Mouse (Mus musculus) intestine, postnatal 0 days (tissue): ENCODE results near the gene Lgals8. TPM values are rescaled to one million over a fixed set of nuclear protein-coding genes. Genes with fewer than 3 reads are reported as not detected.

Source experiments
- ATAC-seq: fragments of 200-750 bp; cut with Nextera tagmentation; 2 replicates; pipeline ENCODE4 v1.8.0; 2017; ENCODE audit warnings: mild to moderate bottlenecking, moderate TSS enrichment, moderate library complexity
- H3K27ac ChIP-seq: fragments of 300-500 bp; sonication (generic); 2 replicates; pipeline ENCODE4 v1.5.1; 2014; ENCODE audit warnings: mild to moderate bottlenecking, low read depth, low read length, moderate library complexity
- H3K27me3 ChIP-seq: fragments of 300-500 bp; sonication (generic); replicated peaks from 2 replicates; pipeline ENCODE4 v1.6.1; 2014; ENCODE audit warnings: low read length, mixed read lengths; ENCODE audit not compliant: control insufficient read depth, insufficient read depth
- H3K36me3 ChIP-seq: fragments of 300-500 bp; sonication (generic); 2 replicates; pipeline ENCODE4 v1.6.1; 2014; ENCODE audit warnings: mild to moderate bottlenecking, moderate library complexity; ENCODE audit not compliant: control insufficient read depth, insufficient read depth
- H3K4me1 ChIP-seq: fragments of 300-500 bp; sonication (generic); replicated peaks from 2 replicates; pipeline ENCODE4 v1.6.1; 2014; ENCODE audit warnings: antibody characterized with exemption, low read length, mixed read lengths; ENCODE audit not compliant: control insufficient read depth, insufficient read depth
- H3K4me2 ChIP-seq: fragments of 300-500 bp; sonication (generic); replicated peaks from 2 replicates; pipeline ENCODE4 v1.6.1; 2014; ENCODE audit warnings: low read depth, mild to moderate bottlenecking, moderate library complexity
- H3K4me3 ChIP-seq: fragments of 300-500 bp; sonication (generic); 2 replicates; pipeline ENCODE4 v1.5.1; 2014; ENCODE audit warnings: low read depth, low read length
- H3K9ac ChIP-seq: fragments of 300-500 bp; sonication (generic); 2 replicates; pipeline ENCODE4 v1.6.1; 2014; ENCODE audit warnings: mild to moderate bottlenecking, low read depth, low read length
- H3K9me3 ChIP-seq: fragments of 300-500 bp; sonication (generic); 2 replicates; pipeline ENCODE4 v1.6.1; 2016; ENCODE audit warnings: mixed run types; ENCODE audit not compliant: control insufficient read depth
- CTCF ChIP-seq: sonication (generic); IDR thresholded peaks from 2 replicates; pipeline ENCODE4 v1.5.1; 2016; ENCODE audit warnings: low read depth, mild to moderate bottlenecking, control low read depth, antibody characterized with exemption, moderate library complexity
- WGBS: fragments of 180-500 bp; shearing (Covaris S2); extraction: QIAGEN DNeasy Blood & Tissue Kit; methylation state at CpG from one replicate; pipeline ENCODE4 v1.1.7; 2014; 5-methylcytosine and 5-hydroxymethylcytosine counted together
- polyA plus RNA-seq: library from polyadenylated mRNA; unstranded; fragments of >200 nt; fragmentation: Nextera tagmentation; extraction: Ambion mirVana; gene quantifications from 2 replicates; pipeline ENCODE4 v1.2.1, GENCODE M21; 2015

Gene Lgals8
- 53.2 and 55.6 TPM in 2 replicates for polyA plus RNA-seq

DNA sequence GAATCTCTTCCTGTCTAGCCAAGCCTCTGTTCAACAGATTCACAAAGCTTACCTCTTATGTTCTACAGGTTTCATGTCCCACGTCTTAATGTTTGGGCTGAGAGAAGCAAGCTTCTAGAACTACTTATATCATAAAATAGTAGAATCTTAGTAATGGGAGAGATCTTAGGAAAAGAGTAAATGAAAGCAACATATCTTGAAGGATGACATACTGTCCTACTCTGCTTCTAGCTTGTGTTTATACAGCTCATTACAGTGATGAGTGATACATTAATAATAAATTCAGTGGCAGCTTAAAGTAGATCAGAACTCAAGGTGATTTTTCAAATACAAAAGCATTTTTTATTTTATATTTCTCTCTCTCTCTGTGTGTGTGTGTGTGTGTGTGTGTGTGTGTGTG, at the start of gene Lgals8:
Gene Lgals8 (minus strand): TSS at position 101 of the 400 bp plus-strand sequence.
- H3K27ac ChIP-seq: no peak within 1 kb of the TSS
- 89% methylated on average over 1 of the region's 1 CpGs for WGBS
- ATAC-seq: no peak
- no peaks in the 10 kb centered on the region for H3K9me3 ChIP-seq
- no peak within 1 kb of the TSS for H3K4me2 ChIP-seq
- no peak for TF ChIP-seq CTCF
- H3K27me3 ChIP-seq: no peaks in the 10 kb centered on the region
- no peaks in the 10 kb centered on the region for H3K36me3 ChIP-seq
- H3K4me1 ChIP-seq: no peaks in the 10 kb centered on the region
- no peak within 1 kb of the TSS for H3K9ac ChIP-seq
- H3K4me3 ChIP-seq: no peak within 1 kb of the TSS

DNA sequence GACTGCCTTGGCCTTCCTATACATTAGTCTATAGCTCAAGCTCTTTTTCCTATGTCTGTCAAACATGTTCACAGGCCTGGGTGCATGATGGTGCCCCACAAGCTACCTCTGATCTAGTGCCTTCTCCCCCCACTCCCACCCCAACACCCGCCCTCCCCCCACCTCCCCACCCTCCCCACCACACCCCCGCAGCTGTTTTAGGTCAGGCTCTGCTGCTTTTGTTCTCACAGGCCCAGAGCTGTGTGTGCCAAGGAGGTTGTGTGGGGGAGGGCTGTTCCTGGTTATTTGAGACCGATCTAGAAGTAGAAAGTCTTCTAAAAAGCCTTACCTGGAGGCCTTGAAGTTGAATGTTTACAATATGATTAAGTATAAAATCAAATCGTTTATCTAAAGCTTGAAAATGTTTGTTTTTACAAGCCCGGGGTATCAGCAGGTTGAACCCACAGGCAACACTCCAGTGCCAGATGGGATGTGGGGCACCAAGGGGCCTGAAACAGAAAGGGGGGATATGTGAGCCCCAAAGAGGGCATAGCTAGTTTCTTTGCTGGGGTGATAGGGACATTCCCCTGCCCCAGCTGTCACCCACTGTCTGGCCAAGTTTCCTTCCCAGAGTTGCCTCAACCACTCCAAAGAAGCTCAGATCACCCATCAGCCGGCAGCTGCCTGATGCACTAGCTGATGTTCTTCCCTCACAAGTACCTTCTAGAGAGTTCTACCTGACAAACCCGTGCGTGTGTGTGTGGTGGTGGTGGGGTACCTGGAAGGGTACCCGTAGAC, 46.6 kb upstream of the Lgals8 start:
- TF ChIP-seq CTCF: no peak
- no peaks in the 10 kb centered on the region for H3K4me1 ChIP-seq
- no peak overlapping the region for H3K4me3 ChIP-seq
- H3K9me3 ChIP-seq: no peaks in the 10 kb centered on the region
- H3K9ac ChIP-seq: no peak overlapping the region
- H3K27ac ChIP-seq: no peak overlapping the region
- 55% methylated on average over 9 of the region's 9 CpGs for WGBS
- no peaks in the 10 kb centered on the region for H3K27me3 ChIP-seq
- no peaks in the 10 kb centered on the region for H3K36me3 ChIP-seq
- no peak overlapping the region for H3K4me2 ChIP-seq
- no peak for ATAC-seq

DNA sequence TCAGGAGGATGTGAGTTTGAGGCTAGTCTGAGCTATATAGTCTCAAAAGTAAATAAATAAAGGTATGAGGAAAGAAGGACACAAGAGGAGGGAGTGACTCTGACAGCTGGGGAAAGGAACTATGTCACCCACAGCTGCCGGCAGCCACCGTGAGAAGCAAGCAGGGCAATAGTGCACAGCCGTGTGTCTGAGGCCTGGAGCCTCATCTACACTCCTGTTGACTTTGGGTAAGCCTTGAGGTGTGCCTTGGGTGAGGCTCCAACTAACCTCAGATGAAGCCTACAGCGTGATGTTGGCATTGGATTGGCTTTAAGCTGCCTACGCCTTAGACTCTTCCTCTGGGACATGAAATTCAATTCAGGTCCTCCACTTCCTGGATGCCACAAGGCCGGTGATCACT, 45.3 kb upstream of the Lgals8 start:
- H3K36me3 ChIP-seq: no peaks in the 10 kb centered on the region
- 67% methylated on average over 6 of the region's 6 CpGs for WGBS
- H3K9ac ChIP-seq: no peak overlapping the region
- TF ChIP-seq CTCF: no peak
- no peaks in the 10 kb centered on the region for H3K27me3 ChIP-seq
- H3K4me3 ChIP-seq: no peak overlapping the region
- ATAC-seq: no peak; the same call in 1 of the 2 replicates
- H3K4me1 ChIP-seq: no peaks in the 10 kb centered on the region
- H3K4me2 ChIP-seq: no peak overlapping the region
- no peaks in the 10 kb centered on the region for H3K9me3 ChIP-seq
- H3K27ac ChIP-seq: no peak overlapping the region

DNA sequence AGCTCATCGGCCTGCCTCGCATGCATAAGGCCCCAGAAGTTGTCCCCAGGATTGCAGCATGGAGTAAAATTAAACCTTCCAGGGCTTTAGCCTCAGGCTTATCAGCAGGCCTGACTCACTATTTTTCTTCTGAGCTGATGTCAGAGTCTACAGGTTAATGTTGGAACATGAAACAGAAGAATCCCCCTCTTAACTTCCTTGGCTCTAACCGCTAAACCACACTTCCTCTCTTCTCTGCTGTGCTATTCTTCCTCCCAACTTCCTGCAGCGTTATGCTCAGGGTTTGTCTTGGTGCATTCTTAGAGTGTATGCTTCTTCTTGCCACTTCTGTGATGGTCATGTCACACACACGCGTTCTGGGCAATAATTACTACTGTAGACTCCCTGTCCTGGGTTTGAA, 42.7 kb upstream of the Lgals8 start:
- no peak overlapping the region for H3K4me3 ChIP-seq
- ATAC-seq: no peak
- no peak for TF ChIP-seq CTCF
- no peak overlapping the region for H3K4me2 ChIP-seq
- WGBS: 84% methylated on average over 6 of the region's 6 CpGs
- no peaks in the 10 kb centered on the region for H3K4me1 ChIP-seq
- no peak overlapping the region for H3K9ac ChIP-seq
- H3K9me3 ChIP-seq: no peaks in the 10 kb centered on the region
- H3K36me3 ChIP-seq: no peaks in the 10 kb centered on the region
- no peaks in the 10 kb centered on the region for H3K27me3 ChIP-seq
- H3K27ac ChIP-seq: no peak overlapping the region

DNA sequence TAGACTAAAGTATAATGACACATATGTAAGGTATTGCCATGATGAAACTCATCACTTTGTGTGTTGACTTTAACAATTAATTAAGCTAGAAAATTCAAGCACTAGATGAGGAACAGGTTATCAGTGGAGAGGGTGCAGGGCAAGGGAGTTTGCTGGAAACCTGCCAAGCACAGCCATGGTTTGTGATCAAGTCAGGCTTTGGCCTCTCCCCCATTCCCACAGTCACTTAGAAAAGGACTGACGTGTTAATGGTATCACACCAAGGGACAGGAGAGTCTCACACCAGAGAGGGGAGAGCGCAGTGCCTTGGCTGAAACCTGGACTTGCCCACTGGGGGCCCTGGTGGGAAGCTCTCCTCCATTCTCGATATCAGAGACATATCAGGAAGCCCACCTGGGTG, 40.6 kb upstream of the Lgals8 start:
- Histone ChIP-seq H3K9me3 (no peaks in the 10 kb centered on the region), H3K27ac (no peak overlapping the region), H3K4me1 (no peaks in the 10 kb centered on the region), H3K27me3 (no peaks in the 10 kb centered on the region), H3K4me3 (no peak overlapping the region), H3K36me3 (no peaks in the 10 kb centered on the region), H3K4me2 (no peak overlapping the region), H3K9ac (no peak overlapping the region)
- 81% methylated on average over 3 of the region's 3 CpGs for WGBS
- TF ChIP-seq CTCF: no peak
- no peak for ATAC-seq

DNA sequence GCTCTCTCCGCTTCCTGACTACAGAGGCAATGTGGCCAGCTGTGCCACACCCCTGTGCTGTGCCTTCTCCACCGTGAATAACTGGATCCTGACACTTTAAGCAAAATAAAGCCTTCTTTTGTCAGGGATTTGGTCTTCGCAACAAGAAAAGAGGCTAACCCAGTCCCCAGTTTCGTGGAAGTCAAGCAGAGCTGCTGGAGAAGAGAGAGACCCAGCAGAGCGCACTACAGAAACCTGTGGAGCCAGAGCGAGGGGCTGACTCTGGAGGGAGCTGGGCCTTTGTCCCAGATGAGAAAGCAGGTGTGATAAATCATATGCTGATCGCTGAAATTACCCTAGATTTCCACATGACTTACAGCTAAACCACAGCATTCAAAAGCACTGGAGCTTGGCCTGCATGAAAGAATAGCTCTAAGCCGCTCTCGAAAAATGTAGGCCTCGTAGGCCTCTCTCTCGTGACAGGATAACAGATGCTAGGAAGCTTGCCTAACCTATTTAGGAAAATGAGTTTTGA, 38.6 kb upstream of the Lgals8 start:
- no peak overlapping the region for H3K9ac ChIP-seq
- no peak overlapping the region for H3K27ac ChIP-seq
- no peak for TF ChIP-seq CTCF
- no peaks in the 10 kb centered on the region for H3K4me1 ChIP-seq
- H3K4me2 ChIP-seq: no peak overlapping the region
- 67% methylated on average over 11 of the region's 11 CpGs for WGBS
- no peak overlapping the region for H3K4me3 ChIP-seq
- no peaks in the 10 kb centered on the region for H3K27me3 ChIP-seq
- no peak for ATAC-seq
- no peaks in the 10 kb centered on the region for H3K36me3 ChIP-seq
- no peaks in the 10 kb centered on the region for H3K9me3 ChIP-seq
